Mouse (Mus musculus): ENCODE measurements around the gene Agtpbp1.

Agtpbp1 gene

DNA sequence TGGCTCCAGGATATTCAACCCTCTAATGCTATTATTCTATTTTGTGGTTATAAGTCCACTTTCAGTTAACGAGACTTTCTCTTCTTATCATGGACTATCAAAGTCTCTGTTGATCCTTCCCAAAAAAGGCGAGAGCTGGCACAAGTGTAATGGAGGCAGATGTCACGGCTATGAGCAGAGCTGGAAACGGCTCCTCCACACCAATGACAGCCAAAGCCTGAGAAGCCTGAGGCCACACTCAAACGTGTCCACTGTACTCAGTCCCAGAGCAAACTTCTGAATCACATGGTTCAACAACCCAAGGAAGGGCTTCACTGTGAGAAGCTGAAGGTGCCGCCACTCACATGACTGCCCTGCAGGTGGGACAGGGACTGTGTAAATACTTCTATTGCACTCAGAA lies 51.7 kb downstream of the Agtpbp1 start:
- DNase-seq (ENCODE audit: low read depth, low spot score) = no peak

DNA sequence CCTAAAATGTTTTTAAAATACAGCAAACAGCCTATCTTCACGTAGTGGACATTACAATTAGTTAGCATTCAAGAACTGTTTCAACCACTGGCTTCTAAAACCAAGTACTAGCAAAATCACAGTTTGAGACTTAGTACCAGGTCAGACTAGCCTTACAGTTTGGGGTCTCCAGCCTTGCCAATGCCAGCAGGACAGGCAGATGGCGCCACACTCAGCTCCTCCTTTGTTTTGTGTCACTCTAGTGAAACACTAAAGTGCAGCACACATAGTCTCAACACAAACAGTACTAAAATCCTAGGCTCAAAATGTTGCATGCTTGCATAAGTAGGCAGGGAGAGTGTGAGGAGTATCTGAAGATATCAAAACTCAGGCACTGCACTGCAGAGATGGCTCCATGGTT lies 53.8 kb downstream of the Agtpbp1 start:
- no peak for DNase-seq (ENCODE audit: low read depth, low spot score)

GRCm38 (mm10) chr13:59530491-59530890 lies 54.5 kb downstream of the Agtpbp1 start:
- no peak for DNase-seq (ENCODE audit: low read depth, low spot score)

DNA sequence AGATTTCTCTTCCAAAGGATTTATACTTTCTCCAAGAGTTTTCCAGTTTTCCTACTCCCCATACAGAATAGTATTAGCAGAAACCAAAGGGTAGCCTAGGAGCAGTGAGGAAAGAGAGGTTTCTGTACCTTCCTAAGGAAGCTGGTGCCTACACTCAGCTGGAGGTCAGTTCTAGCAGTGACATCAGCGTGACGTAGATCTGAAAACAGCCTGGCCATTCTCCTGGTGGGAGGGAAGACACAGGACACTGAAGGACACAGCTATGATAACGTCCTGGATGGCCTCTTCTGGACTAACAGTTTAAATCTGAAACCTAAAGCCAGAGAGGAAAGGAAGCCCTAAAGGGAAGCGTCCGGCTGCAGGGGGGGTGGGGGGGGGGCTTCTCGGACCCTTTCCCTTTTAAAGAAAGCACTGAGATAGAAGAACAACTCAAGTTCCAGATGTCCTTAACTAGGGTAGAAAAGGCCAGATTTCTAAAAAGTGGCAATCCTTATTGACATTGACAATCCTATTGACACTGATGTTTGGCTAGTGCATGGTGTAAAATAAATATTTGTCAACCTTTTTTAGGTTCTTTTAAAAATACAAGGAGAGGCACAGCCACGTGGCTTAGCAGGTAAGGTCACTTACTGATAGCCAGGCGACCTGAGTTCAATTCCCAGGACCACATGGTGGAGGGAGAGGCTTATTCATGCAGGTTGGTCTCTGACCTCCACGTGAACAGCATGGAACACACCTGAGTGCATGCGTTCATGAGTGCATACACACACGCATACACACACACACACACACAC lies 63.6 kb downstream of the Agtpbp1 start:
- DNase-seq (ENCODE audit: low read depth, low spot score) = no peak

- no peak for DNase-seq (ENCODE audit: low read depth, low spot score)
Measured at GRCm38 (mm10) chr13:59520834-59521233, 64.2 kb downstream of the Agtpbp1 start.

- no peak for DNase-seq (ENCODE audit: low read depth, low spot score)
Measured at GRCm38 (mm10) chr13:59519479-59519878, 65.5 kb downstream of the Agtpbp1 start.

DNA sequence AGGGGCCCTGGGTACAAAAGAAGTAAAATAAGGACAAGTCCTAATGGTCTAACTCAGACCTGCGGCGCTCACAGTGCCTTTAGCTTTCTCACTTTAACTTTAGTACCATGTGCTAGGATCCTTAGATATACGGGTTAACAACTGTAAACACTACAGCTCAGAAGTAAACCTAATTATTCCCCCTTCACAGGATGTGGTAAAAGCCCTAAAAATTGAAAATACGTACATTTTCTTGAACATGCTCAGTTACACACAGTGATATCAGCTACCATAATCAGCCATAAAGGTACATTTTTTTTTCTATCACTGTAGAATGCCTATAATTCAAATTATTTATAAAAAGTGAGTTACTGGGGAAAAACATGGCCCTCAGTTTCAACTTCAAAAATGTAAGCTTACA lies 67.0 kb downstream of the Agtpbp1 start:
- DNase-seq (ENCODE audit: low read depth, low spot score) = no peak

DNA sequence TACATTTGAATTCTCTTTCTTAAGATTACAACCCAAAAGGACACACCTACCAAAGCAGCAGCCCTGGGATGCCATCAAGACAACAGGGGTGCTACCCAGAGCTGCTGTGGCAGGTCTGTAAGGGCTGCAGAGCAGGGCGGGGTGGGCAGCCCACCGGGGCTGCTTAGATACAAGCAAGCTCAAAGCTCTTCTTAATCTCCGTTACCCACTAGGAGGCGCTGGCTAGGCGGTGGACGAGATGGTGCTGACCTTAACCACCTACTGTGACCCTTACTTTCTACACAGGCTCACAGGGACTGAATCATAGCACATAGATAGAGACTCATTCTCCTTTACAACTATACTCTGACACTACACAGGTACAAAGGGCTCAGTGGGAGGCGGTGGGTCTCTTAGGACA lies 70.0 kb downstream of the Agtpbp1 start:
- no peak for DNase-seq (ENCODE audit: low read depth, low spot score)

- no peak for DNase-seq (ENCODE audit: low read depth, low spot score)
Measured at GRCm38 (mm10) chr13:59509644-59510366, 75.2 kb downstream of the Agtpbp1 start.

DNA sequence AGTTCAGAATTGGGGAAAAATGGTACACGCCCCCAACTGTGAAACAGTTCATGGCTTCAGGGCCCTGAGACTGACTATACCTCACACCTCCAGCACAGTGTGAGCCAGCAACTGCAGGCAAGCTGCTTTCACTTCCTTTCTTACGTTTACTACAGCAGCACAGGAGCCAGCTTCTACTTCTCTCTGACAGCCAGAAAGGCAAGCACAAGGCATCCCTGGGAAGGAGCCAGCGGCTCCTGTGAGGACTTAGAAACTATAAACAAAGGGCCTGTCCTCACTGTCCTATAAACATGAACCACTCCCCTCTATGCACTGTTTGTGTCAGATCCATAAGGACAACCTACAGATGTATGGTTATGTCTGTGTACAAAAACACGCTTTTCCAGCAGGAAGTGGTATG lies 76.4 kb downstream of the Agtpbp1 start:
- DNase-seq (ENCODE audit: low read depth, low spot score) = peak; percentile 44

- DNase-seq (ENCODE audit: low read depth, low spot score) = no peak
Measured at GRCm38 (mm10) chr13:59506450-59506849, 78.6 kb downstream of the Agtpbp1 start.

- no peak for DNase-seq (ENCODE audit: low read depth, low spot score)
Measured at GRCm38 (mm10) chr13:59505867-59506266, 79.2 kb downstream of the Agtpbp1 start.

- DNase-seq (ENCODE audit: low read depth, low spot score) = no peak
Measured at GRCm38 (mm10) chr13:59503581-59503980, 81.4 kb downstream of the Agtpbp1 start.

GRCm38 (mm10) chr13:59499831-59500230 lies 85.2 kb downstream of the Agtpbp1 start:
- DNase-seq (ENCODE audit: low read depth, low spot score) = no peak

DNA sequence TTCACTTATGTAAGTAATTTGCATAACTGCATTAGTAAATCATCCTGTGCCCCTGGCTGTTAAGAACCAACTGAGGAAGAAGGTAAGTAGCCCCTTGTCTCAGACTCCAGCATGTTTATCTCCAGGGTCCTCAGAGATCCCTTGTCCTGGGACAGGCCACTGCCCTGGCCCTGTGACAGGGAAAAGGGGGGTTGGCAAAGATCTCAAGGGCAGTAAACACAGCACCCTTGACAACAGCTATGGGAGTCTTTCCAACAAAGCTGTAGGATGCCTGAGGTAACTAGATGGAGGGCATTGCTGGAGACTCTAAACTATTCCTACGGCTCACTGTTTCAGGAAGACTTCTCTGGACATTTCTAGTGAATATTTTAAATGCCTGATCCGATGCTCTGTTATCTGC lies 85.7 kb downstream of the Agtpbp1 start:
- no peak for DNase-seq (ENCODE audit: low read depth, low spot score)

- no peak for DNase-seq (ENCODE audit: low read depth, low spot score)
Measured at GRCm38 (mm10) chr13:59498191-59498590, 86.8 kb downstream of the Agtpbp1 start.

- no peak for DNase-seq (ENCODE audit: low read depth, low spot score)
Measured at GRCm38 (mm10) chr13:59495839-59496238, 89.2 kb downstream of the Agtpbp1 start.

GRCm38 (mm10) chr13:59494619-59495262 lies 90.3 kb downstream of the Agtpbp1 start:
- no peak for DNase-seq (ENCODE audit: low read depth, low spot score)

DNA sequence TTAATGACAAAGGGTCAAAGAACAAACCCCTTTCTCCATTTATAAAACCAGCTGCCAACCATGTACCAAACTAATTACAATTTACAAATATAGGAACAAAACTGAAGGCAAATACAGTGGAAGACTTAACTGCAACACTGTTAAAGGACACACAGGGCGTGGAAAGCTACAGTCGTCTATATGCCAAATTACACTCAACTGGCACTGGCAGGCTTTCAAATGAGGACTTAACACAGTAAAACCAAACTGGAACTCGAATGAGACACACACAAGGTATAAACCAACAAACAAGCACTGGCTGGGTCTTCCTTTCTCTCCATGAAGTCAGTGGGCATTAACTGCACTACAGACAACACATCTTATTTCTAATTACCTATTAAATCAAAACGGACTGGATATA lies 94.3 kb downstream of the Agtpbp1 start:
- no peak for DNase-seq (ENCODE audit: low read depth, low spot score)

- peak; percentile 89 for DNase-seq (ENCODE audit: low read depth, low spot score)
Measured at GRCm38 (mm10) chr13:59489143-59489542, 95.9 kb downstream of the Agtpbp1 start.

- no peak for DNase-seq (ENCODE audit: low read depth, low spot score)
Measured at GRCm38 (mm10) chr13:59487287-59487686, 97.7 kb downstream of the Agtpbp1 start.

GRCm38 (mm10) chr13:59486243-59486642 lies 98.8 kb downstream of the Agtpbp1 start:
- no peak for DNase-seq (ENCODE audit: low read depth, low spot score)

GRCm38 (mm10) chr13:59485456-59485855 lies 99.6 kb downstream of the Agtpbp1 start:
- DNase-seq (ENCODE audit: low read depth, low spot score) = no peak

Data from telencephalon, adult 2 months (tissue).